Mouse (Mus musculus): ENCODE data around the gene Olfr1240. TPM values are rescaled to one million over a fixed set of nuclear protein-coding genes. Genes with fewer than 3 reads are reported as not detected.

Gene Olfr1240
- total RNA-seq (2015) (not detected in 2 replicates), total RNA-seq (2017) (not detected in 2 replicates)

DNA sequence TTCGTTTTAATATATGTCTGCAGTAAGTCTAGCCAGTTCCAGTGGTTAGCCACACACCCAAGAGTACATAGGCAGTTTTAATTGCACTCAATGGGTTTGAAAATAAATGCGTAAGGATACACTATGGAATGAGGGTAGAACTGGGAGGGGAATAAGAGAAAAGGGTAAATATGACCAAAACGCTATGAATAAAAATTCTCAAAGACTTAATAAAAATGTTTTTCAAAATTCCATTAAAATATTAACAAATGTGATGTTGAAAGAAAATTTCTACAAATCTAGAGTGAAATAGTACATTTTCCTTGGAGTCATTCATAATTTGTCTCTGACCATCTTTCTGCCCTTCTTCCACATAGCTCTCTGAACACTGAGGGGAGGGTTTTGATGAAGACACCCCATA, at the start of gene Olfr1240:
TSS of gene Olfr1240 (minus strand) at position 101 of the 400 bp plus-strand sequence.
- ATAC-seq (replicated peaks; ENCODE audit: poor library complexity), result no peak

DNA sequence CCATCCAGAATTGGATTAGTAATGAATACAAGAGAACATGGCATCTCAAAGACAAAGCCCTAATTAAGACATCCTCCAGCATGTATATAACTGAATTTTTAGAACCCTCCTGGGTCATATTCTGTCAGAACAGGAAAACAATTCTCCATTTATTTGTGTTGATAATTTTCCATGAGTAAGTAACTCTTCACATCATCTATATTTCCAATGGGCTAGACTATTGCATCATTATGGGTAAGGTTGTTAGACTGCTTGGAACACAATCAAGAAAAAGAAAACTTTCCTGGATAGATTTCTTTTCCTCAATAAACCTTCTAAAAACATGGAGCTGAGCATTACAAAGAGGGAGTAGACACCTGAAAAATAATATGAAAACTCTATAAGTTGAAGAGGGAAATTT, 44.2 kb upstream of the Olfr1240 start, which contains the start of gene Olfr1241:
TSS of gene Olfr1241 (minus strand) at position 101 of the 400 bp plus-strand sequence.
- no peak for ATAC-seq (replicated peaks; ENCODE audit: poor library complexity)

DNA sequence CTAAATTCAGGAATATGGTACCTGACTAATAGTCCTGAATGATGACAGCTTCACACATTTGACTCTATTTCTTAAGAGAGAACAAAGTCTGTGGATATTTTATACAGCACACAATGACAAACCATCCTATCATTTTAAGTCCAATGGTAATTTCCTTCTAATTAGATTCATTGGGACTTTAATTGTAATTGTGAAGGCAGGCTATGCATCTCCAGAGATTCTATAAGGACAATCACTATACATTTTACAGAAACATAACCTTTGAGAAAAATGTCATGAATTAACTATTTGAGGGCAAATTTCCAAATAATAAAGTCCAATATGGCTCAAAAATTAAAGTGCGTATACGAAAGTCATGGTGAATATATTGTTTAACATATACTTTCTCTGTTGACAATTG, 22.5 kb downstream of the Olfr1240 start, which contains the start of gene Olfr1239:
TSS of gene Olfr1239 (minus strand) at position 101 of the 400 bp plus-strand sequence.
- no peak for ATAC-seq (replicated peaks; ENCODE audit: poor library complexity)

DNA sequence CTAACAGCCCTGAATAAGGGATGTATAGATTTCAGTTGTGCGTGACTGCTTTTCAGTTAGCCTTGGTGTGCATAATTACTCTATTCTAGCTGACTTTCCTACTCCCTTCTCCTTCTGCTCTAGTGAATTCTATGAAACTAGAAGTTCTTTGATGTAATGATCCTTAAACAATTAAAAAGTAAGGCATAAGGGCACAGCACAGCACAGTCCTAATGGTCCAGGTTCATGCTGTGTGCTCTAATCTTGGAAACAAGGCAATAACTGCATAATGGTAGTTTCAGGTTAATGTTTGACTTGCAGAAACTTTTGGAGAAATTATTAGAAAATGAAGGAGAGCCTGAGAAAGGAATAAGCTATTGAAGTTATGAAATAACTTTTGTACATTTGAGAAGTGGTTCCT, 28.2 kb downstream of the Olfr1240 start:
- ATAC-seq (replicated peaks; ENCODE audit: poor library complexity), result no peak

DNA sequence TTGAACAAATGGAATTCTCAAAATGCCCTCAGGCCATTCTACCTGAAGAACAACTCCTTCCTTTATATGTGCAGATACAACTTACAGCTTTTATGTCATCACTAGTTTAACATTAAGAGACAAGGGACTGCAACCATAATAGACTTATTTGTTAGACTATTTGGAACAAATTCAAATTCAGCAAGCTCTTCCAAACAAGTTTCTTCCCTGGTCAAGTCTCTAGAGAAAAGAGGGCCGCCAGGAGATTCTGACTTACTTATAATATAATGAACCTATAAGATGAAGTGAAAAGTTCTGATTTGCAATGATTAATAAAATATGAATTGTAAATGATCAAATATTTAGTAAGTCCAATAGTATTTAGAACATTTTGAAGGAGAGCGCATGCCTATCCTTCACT, 33.2 kb downstream of the Olfr1240 start, which contains the start of gene Olfr1238:
TSS of gene Olfr1238 (minus strand) at position 101 of the 400 bp plus-strand sequence.
- no peak for ATAC-seq (replicated peaks; ENCODE audit: poor library complexity)

DNA sequence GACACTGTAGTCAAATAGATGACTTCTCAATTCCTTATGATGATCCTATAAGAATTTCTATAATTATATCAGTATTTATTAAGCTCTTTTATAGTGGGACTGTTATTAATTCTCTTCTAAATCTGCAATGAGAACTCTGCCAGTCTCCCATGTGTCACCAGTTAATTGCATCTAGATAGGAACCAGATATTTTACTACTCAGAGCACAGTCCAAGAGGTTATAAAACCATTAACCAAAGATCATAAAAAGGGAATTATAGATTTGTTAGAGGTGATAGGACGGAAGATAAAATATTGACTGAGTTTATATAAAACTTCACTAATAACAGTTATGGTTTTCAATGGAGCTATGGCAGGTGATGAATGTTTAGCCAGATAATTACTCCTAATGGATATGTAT, 41.9 kb downstream of the Olfr1240 start:
- ATAC-seq (replicated peaks; ENCODE audit: poor library complexity), result no peak

Other genes starting within 250 kb of the Olfr1240 start
- gene Olfr1226, start 243.0 kb downstream of the Olfr1240 start, total RNA-seq (2015), result not detected in 2 replicates
- not detected in 2 replicates for gene Olfr1226, start 243.0 kb downstream of the Olfr1240 start, total RNA-seq (2017)
- not detected in 2 replicates for gene Olfr1228, start 188.9 kb downstream of the Olfr1240 start, total RNA-seq (2015)
- gene Olfr1228, start 188.9 kb downstream of the Olfr1240 start, total RNA-seq (2017), result not detected in 2 replicates
- gene Olfr1229, start 155.0 kb downstream of the Olfr1240 start, total RNA-seq (2015), result not detected in 2 replicates
- gene Olfr1229, start 155.0 kb downstream of the Olfr1240 start, total RNA-seq (2017), result not detected in 2 replicates
- gene Olfr1230, start 145.7 kb downstream of the Olfr1240 start, total RNA-seq (2015), result not detected in 2 replicates
- not detected in 2 replicates for gene Olfr1230, start 145.7 kb downstream of the Olfr1240 start, total RNA-seq (2017)
- gene Olfr1231, start 135.9 kb downstream of the Olfr1240 start, total RNA-seq (2015), result not detected in 2 replicates
- gene Olfr1231, start 135.9 kb downstream of the Olfr1240 start, total RNA-seq (2017), result not detected in 2 replicates
- not detected in 2 replicates for gene Olfr1232, start 113.3 kb downstream of the Olfr1240 start, total RNA-seq (2015)
- not detected in 2 replicates for gene Olfr1232, start 113.3 kb downstream of the Olfr1240 start, total RNA-seq (2017)
- gene Olfr1233, start 100.6 kb downstream of the Olfr1240 start, total RNA-seq (2015), result not detected in 2 replicates
- not detected in 2 replicates for gene Olfr1233, start 100.6 kb downstream of the Olfr1240 start, total RNA-seq (2017)
- not detected in 2 replicates for gene Olfr1234, start 78.1 kb downstream of the Olfr1240 start, total RNA-seq (2015)
- not detected in 2 replicates for gene Olfr1234, start 78.1 kb downstream of the Olfr1240 start, total RNA-seq (2017)
- not detected in 2 replicates for gene Olfr1238, start 33.3 kb downstream of the Olfr1240 start, total RNA-seq (2015)
- not detected in 2 replicates for gene Olfr1238, start 33.3 kb downstream of the Olfr1240 start, total RNA-seq (2017)
- gene Olfr1239, start 22.6 kb downstream of the Olfr1240 start, total RNA-seq (2015), result not detected in 2 replicates
- gene Olfr1239, start 22.6 kb downstream of the Olfr1240 start, total RNA-seq (2017), result not detected in 2 replicates
- not detected in 2 replicates for gene Olfr1241, start 44.1 kb upstream of the Olfr1240 start, total RNA-seq (2015)
- not detected in 2 replicates for gene Olfr1241, start 44.1 kb upstream of the Olfr1240 start, total RNA-seq (2017)
- not detected in 2 replicates for gene Olfr1242, start 55.3 kb upstream of the Olfr1240 start, total RNA-seq (2015)
- gene Olfr1242, start 55.3 kb upstream of the Olfr1240 start, total RNA-seq (2017), result not detected in 2 replicates
- not detected in 2 replicates for gene Olfr1243, start 88.5 kb upstream of the Olfr1240 start, total RNA-seq (2015)
- gene Olfr1243, start 88.5 kb upstream of the Olfr1240 start, total RNA-seq (2017), result not detected in 2 replicates
- gene Olfr1245, start 135.4 kb upstream of the Olfr1240 start, total RNA-seq (2015), result not detected in 2 replicates
- gene Olfr1245, start 135.4 kb upstream of the Olfr1240 start, total RNA-seq (2017), result not detected in 2 replicates
- gene Olfr1246, start 150.2 kb upstream of the Olfr1240 start, total RNA-seq (2015), result not detected in 2 replicates
- gene Olfr1246, start 150.2 kb upstream of the Olfr1240 start, total RNA-seq (2017), result not detected in 2 replicates
- not detected in 2 replicates for gene Olfr1247, start 171.1 kb upstream of the Olfr1240 start, total RNA-seq (2015)
- not detected in 2 replicates for gene Olfr1247, start 171.1 kb upstream of the Olfr1240 start, total RNA-seq (2017)
- not detected in 2 replicates for gene Olfr1248, start 175.2 kb upstream of the Olfr1240 start, total RNA-seq (2015)
- gene Olfr1248, start 175.2 kb upstream of the Olfr1240 start, total RNA-seq (2017), result not detected in 2 replicates
- gene Olfr1249, start 192.0 kb upstream of the Olfr1240 start, total RNA-seq (2015), result not detected in 2 replicates
- gene Olfr1249, start 192.0 kb upstream of the Olfr1240 start, total RNA-seq (2017), result not detected in 2 replicates
- not detected in 2 replicates for gene Olfr1250, start 218.5 kb upstream of the Olfr1240 start, total RNA-seq (2015)
- not detected in 2 replicates for gene Olfr1250, start 218.5 kb upstream of the Olfr1240 start, total RNA-seq (2017)
- not detected in 2 replicates for gene Olfr1251, start 228.9 kb upstream of the Olfr1240 start, total RNA-seq (2015)
- not detected in 2 replicates for gene Olfr1251, start 228.9 kb upstream of the Olfr1240 start, total RNA-seq (2017)

Measured in megakaryocyte progenitor cell, adult 5-6 weeks (primary cell).